Comparison of ENCODE assay signal across 8 mouse cellular contexts in the genomic region with DNA sequence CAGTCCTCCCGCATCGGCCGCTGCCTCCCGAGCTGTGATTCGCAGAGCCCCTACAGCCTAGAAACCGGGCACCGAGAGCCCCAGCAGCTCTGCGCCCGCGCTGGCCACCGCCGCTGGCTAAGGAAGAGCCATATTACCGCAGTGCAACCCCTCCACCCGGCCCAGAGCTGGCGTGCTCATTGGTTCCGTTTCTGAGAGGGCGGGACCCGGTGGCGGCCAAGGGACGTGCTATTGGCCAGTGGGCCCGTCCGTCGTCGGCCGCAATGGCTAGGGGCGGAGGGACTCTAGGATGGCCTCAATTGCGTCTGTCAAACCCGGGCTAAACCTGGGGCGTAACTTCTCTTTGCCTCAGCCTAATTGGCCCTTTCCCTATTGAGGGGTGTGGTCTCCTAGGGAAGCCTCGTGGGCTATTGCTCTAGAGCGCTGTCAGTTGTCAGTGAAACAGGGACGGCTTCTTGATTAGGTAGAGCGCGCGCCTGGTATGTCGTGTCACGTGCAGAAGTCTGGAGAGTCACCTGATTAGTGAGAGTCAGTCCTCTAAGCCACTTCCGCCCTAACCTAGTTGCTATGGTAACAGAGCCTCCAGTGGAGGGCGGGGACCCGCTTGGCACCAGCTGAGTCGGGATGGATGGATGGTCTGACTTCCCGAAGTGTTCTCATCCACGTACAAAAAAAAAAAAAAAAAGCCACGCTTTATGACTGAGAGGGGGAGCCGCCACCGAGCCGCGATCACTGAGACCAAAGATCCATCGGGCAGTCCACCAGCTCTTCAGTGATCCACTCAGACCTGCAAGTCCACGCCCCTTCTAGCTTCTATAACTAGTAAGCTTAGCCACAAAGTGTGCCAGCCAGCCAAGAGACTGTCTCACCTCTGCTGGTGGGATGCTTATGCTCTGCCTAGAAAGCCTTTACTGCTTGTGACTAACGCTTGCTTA. TPM values are rescaled to one million over a fixed set of nuclear protein-coding genes. Genes with fewer than 3 reads are reported as not detected.
DNase-seq lines count a peak whose midpoint lies in the region; ATAC-seq and TF ChIP-seq lines count a peak whose summit lies in the region.

A gene (minus strand): TSS at position 158 of the 935 bp plus-strand sequence.

- no peak for TF ChIP-seq CTCF in ES-Bruce4 (IDR thresholded peaks at IDR 0.05; ENCODE audit: low read depth, low read length)
- no peak for TF ChIP-seq CTCF in liver, postnatal 0 days (IDR thresholded peaks at IDR 0.05; ENCODE audit: low read depth)

- no peaks in the 10 kb centered on the region for H3K27me3 ChIP-seq in ES-Bruce4 (ENCODE audit: control insufficient read depth, insufficient read depth, low read length, poor library complexity, severe bottlenecking)
- H3K27me3 ChIP-seq in forebrain, embryonic 13.5 days: no peaks in the 10 kb centered on the region
- no peaks in the 10 kb centered on the region for H3K27me3 ChIP-seq in liver, postnatal 0 days (ENCODE audit: insufficient read depth, low read length)
- no peaks in the 10 kb centered on the region for H3K27me3 ChIP-seq in neural tube, embryonic 14.5 days (ENCODE audit: control insufficient read depth, insufficient read depth, low read length)

- DNase-seq in heart, postnatal 10 days: peak; percentile 99 to 100
- DNase-seq in large intestine, adult 2 months (ENCODE audit: low read depth, low spot score): peak; percentile 99
- DNase-seq in liver, postnatal 0 days: peak; percentile 97
- peak; percentile 98 for DNase-seq in testis, postnatal 10 days (ENCODE audit: low spot score)

- peak within 1 kb of the TSS; percentile 93 for H3K4me3 ChIP-seq in ES-Bruce4 (ENCODE audit: low read depth, low read length)
- peak within 1 kb of the TSS; percentile 95 for H3K4me3 ChIP-seq in forebrain, embryonic 13.5 days
- H3K4me3 ChIP-seq in liver, postnatal 0 days (ENCODE audit: low read depth, low read length): peak within 1 kb of the TSS; percentile 96
- H3K4me3 ChIP-seq in neural tube, embryonic 14.5 days (ENCODE audit: low read depth, low read length): peak within 1 kb of the TSS; percentile 60

- H3K36me3 ChIP-seq in ES-Bruce4 (ENCODE audit: control insufficient read depth, insufficient read depth, low read length, poor library complexity, severe bottlenecking): no peaks in the 10 kb centered on the region
- H3K36me3 ChIP-seq in forebrain, embryonic 13.5 days (ENCODE audit: poor library complexity, severe bottlenecking): no peaks in the 10 kb centered on the region
- peaks cover 5% of the 10 kb centered on the region for H3K36me3 ChIP-seq in liver, postnatal 0 days (replicated peaks; ENCODE audit: insufficient read depth, low read length)
- no peaks in the 10 kb centered on the region for H3K36me3 ChIP-seq in neural tube, embryonic 14.5 days (ENCODE audit: control insufficient read depth, insufficient read depth, low read length)

- H3K9ac ChIP-seq in ES-Bruce4 (ENCODE audit: low read depth, poor library complexity, severe bottlenecking): peak within 1 kb of the TSS; percentile 81
- H3K9ac ChIP-seq in forebrain, embryonic 13.5 days: peak within 1 kb of the TSS; percentile 89
- peak within 1 kb of the TSS; percentile 98 for H3K9ac ChIP-seq in liver, postnatal 0 days (replicated peaks)
- peak within 1 kb of the TSS; percentile 64 for H3K9ac ChIP-seq in neural tube, embryonic 14.5 days (replicated peaks; ENCODE audit: low read depth, low read length)

- intact Hi-C loops in heart, postnatal 10 days (cut with DNase I): no loop called here

- H3K4me2 ChIP-seq in forebrain, embryonic 13.5 days: peak within 1 kb of the TSS; percentile 80
- H3K4me2 ChIP-seq in liver, postnatal 0 days (ENCODE audit: low read depth, low read length): peak within 1 kb of the TSS; percentile 84
- peak within 1 kb of the TSS; percentile 60 for H3K4me2 ChIP-seq in neural tube, embryonic 14.5 days (ENCODE audit: low read depth, low read length)

- H3K4me1 ChIP-seq in ES-Bruce4 (ENCODE audit: control insufficient read depth, insufficient read depth, low read length): no peaks in the 10 kb centered on the region
- peaks cover 19% of the 10 kb centered on the region for H3K4me1 ChIP-seq in forebrain, embryonic 13.5 days
- peaks cover 52% of the 10 kb centered on the region for H3K4me1 ChIP-seq in liver, postnatal 0 days (ENCODE audit: insufficient read depth)
- peaks cover 14% of the 10 kb centered on the region; the same call in 1 of the 2 replicates for H3K4me1 ChIP-seq in neural tube, embryonic 14.5 days (ENCODE audit: control insufficient read depth, insufficient read depth, low read length)

- no peak for TF ChIP-seq POLR2A in ES-Bruce4 (IDR thresholded peaks at IDR 0.05; ENCODE audit: insufficient read depth, low read length)

- no peaks in the 10 kb centered on the region for H3K9me3 ChIP-seq in ES-Bruce4 (replicated peaks; ENCODE audit: control insufficient read depth, insufficient read depth, low read length, poor library complexity, severe bottlenecking)
- no peaks in the 10 kb centered on the region for H3K9me3 ChIP-seq in forebrain, embryonic 13.5 days (replicated peaks)
- no peaks in the 10 kb centered on the region for H3K9me3 ChIP-seq in liver, postnatal 0 days (ENCODE audit: low read length)
- no peaks in the 10 kb centered on the region for H3K9me3 ChIP-seq in neural tube, embryonic 14.5 days (ENCODE audit: control insufficient read depth, low read length)

- 0 out of 2 replicates have a peak, but pooled peaks have one; percentile 44 for TF ChIP-seq EP300 in ES-Bruce4 (IDR thresholded peaks at IDR 0.05; ENCODE audit: insufficient read depth, low read depth, low read length)
- no peak; the same call in 1 of the 2 replicates for TF ChIP-seq EP300 in liver, postnatal 0 days (IDR thresholded peaks at IDR 0.05; ENCODE audit: low read depth)

- no peak within 1 kb of the TSS for H3K27ac ChIP-seq in ES-Bruce4 (ENCODE audit: insufficient read depth, low read length)
- H3K27ac ChIP-seq in forebrain, embryonic 13.5 days: peak within 1 kb of the TSS; percentile 85
- H3K27ac ChIP-seq in liver, postnatal 0 days (ENCODE audit: low read depth): peak within 1 kb of the TSS; percentile 97
- peak within 1 kb of the TSS; percentile 80 for H3K27ac ChIP-seq in neural tube, embryonic 14.5 days (ENCODE audit: low read depth, low read length)

- peak; percentile 97 for ATAC-seq in cerebellum, adult (ENCODE audit: insufficient number of reproducible peaks, low FRiP score, low TSS enrichment)
- peak; percentile 99 for ATAC-seq in forebrain, embryonic 13.5 days
- peak; percentile 94 for ATAC-seq in liver, postnatal 0 days
- ATAC-seq in neural tube, embryonic 14.5 days (ENCODE audit: low read depth): peak; percentile 99

- WGBS in forebrain, embryonic 13.5 days: under 1% methylated on average over 48 of the region's 51 CpGs
- WGBS in large intestine, adult 2 months: under 1% methylated on average over 51 of the region's 51 CpGs
- WGBS in liver, postnatal 0 days (ENCODE audit: insufficient replicate concordance): 1% methylated on average over 50 of the region's 51 CpGs
- WGBS in neural tube, embryonic 14.5 days: under 1% methylated on average over 51 of the region's 51 CpGs

RNA-seq across cellular contexts. Expression of the gene that starts here (rescaled TPM):
- 16.1 and 16.9 TPM in 2 replicates for polyA plus RNA-seq in ES-Bruce4 (2011; ENCODE audit: insufficient read depth, insufficient read length, low read depth, missing spikeins)
- 13.6 and 14.6 TPM in 2 replicates for polyA plus RNA-seq in forebrain, embryonic 13.5 days (2015; fragmentation: Nextera tagmentation; extraction: Ambion mirVana)
- 10 to 100 TPM; 34.6 to 35.0 TPM for total RNA-seq in heart, postnatal 10 days (2021)
- polyA plus RNA-seq in large intestine, adult 2 months (2012; rRNA removed): 5.0 and 9.5 TPM in 2 replicates
- polyA plus RNA-seq in liver, postnatal 0 days (2015; fragmentation: Nextera tagmentation; extraction: Ambion mirVana): 9.4 and 11.9 TPM in 2 replicates
- polyA plus RNA-seq in neural tube, embryonic 14.5 days (2014; fragmentation: Nextera tagmentation; extraction: Ambion mirVana): 20.9 and 23.8 TPM in 2 replicates
